Mouse (Mus musculus) B cell, adult (primary cell): Measurements from ENCODE around the gene Gm21981. TPM values are rescaled to one million over a fixed set of nuclear protein-coding genes. Genes with fewer than 3 reads are reported as not detected.

Experiments
- total RNA-seq: library from RNA; stranded (reverse); gene quantifications from 4 replicates; pipeline ENCODE4 v1.2.4, GENCODE M21; 2023; ENCODE audit not compliant: inconsistent age

Gm21981 gene
- total RNA-seq, result 0.66 TPM in 1 of 4 replicates, not detected in the others

GRCm38 (mm10) chr17:47694442-47694502 lies at the start of gene Gm21981:
TSS of gene Gm21981 (minus strand) at chr17:47694455.

GRCm38 (mm10) chr17:47736856-47737255 lies 42.6 kb upstream of the Gm21981 start, which contains the start of gene Tfeb:
TSS of gene Tfeb (plus strand) at chr17:47737030.

GRCm38 (mm10) chr17:47726566-47726965 lies 32.3 kb upstream of the Gm21981 start, which contains the start of gene Pgc:
TSS of gene Pgc (plus strand) at chr17:47726842.

GRCm38 (mm10) chr17:47694503-47695336 lies 465 bp upstream of the Gm21981 start, which contains the start of gene Prickle4:
TSS of gene Prickle4 (minus strand) at chr17:47694736.

GRCm38 (mm10) chr17:47688608-47689575 lies 5.4 kb downstream of the Gm21981 start, which contains the start of gene Frs3:
TSS of gene Frs3 (plus strand) at chr17:47689030.

GRCm38 (mm10) chr17:47688344-47688607 lies 6.0 kb downstream of the Gm21981 start, which contains the start of gene Tomm6:
TSS of gene Tomm6 (minus strand) at chr17:47688386.

Other genes with a start within 250 kb of the Gm21981 start
- 64.3 to 80.1 TPM (median 73.3 TPM) in 4 replicates for gene Taf8, start 192.2 kb downstream of the Gm21981 start, total RNA-seq
- gene Ccnd3, start 189.4 kb downstream of the Gm21981 start, total RNA-seq, result 206 to 221 TPM (median 211 TPM) in 4 replicates
- 12.7 to 14.2 TPM (median 13.2 TPM) in 4 replicates for gene Bysl, start 83.0 kb downstream of the Gm21981 start, total RNA-seq
- 59.2 to 69.9 TPM (median 62.6 TPM) in 4 replicates for gene Med20, start 82.9 kb downstream of the Gm21981 start, total RNA-seq
- 2.5 to 5.6 TPM (median 2.9 TPM) in 4 replicates for gene Gm20517, start 82.9 kb downstream of the Gm21981 start, total RNA-seq
- 3.5 to 6.8 TPM (median 5.3 TPM) in 4 replicates for gene Usp49, start 63.8 kb downstream of the Gm21981 start, total RNA-seq
- 133 to 174 TPM (median 155 TPM) in 4 replicates for gene Tomm6, start 6.1 kb downstream of the Gm21981 start, total RNA-seq
- gene Frs3, start 5.4 kb downstream of the Gm21981 start, total RNA-seq, result 0.96 to 2.7 TPM (median 1.7 TPM) in 4 replicates
- 0.58 TPM in 1 of 4 replicates, not detected in the others for gene Prickle4, start 281 bp upstream of the Gm21981 start, total RNA-seq
- not detected in 4 replicates for gene Pgc, start 32.4 kb upstream of the Gm21981 start, total RNA-seq
- 164 to 175 TPM (median 167 TPM) in 4 replicates for gene Tfeb, start 42.6 kb upstream of the Gm21981 start, total RNA-seq
- not detected in 4 replicates for gene Mdfi, start 140.2 kb upstream of the Gm21981 start, total RNA-seq
- gene Foxp4, start 230.2 kb upstream of the Gm21981 start, total RNA-seq, result 77.2 to 95.5 TPM (median 92.3 TPM) in 4 replicates